In the genomic region with DNA sequence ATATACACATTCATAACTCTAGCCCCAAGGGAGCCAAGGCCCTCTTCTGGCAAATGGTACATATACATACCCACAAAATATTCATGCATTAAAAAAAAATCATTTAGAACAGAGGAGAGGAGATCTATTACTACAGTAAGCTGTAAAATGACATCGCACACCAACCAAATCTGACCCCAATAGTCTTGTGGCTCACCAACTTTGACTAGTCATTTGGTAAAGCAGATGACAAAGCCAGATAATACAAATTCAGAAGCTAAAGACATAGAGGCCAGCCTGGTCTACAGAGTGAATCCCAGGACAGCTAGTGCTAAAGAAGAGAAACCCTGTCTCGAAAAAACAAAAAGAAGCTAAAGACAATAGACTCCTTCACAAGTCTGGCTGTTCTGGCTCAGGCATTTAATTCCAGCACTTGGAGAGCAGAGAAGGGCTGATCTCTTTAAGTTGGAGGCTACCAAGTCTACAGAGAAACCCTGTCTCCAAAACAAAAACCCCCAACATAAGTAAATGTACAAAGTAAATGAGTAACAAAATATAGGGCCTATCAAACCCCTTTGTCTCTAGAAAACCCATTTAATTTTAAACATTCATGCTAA, we compare ENCODE assay signal across 10 mouse cellular contexts. TPM values are rescaled to one million over a fixed set of nuclear protein-coding genes. Genes with fewer than 3 reads are reported as not detected.
DNase-seq lines count a peak whose midpoint lies in the region; ATAC-seq and TF ChIP-seq lines count a peak whose summit lies in the region.
"Had no signal": no experiment of that assay in that cellular context is flagged by ENCODE, and none has a peak within 500 bp of the region (broad histone marks: within the 10 kb centered on the region; RNA-seq: fewer than 3 reads in every experiment).

No protein-coding gene starts in this region.

- no peak for ATAC-seq in forebrain, postnatal 0 days
- ATAC-seq in liver, postnatal 0 days = no peak

- peaks cover 46% of the 10 kb centered on the region for H3K36me3 ChIP-seq in ES-Bruce4 (ENCODE audit: control insufficient read depth, insufficient read depth, low read length, poor library complexity, severe bottlenecking)
- peaks cover 7% of the 10 kb centered on the region for H3K36me3 ChIP-seq in forebrain, postnatal 0 days (ENCODE audit: insufficient read depth)
- peaks cover 24% of the 10 kb centered on the region for H3K36me3 ChIP-seq in liver, postnatal 0 days (replicated peaks; ENCODE audit: insufficient read depth, low read length)

- peak overlapping the region; percentile 56 for H3K4me3 ChIP-seq in ES-Bruce4 (ENCODE audit: low read depth, low read length)
- H3K4me3 ChIP-seq in forebrain, postnatal 0 days (ENCODE audit: low read depth, low read length) = peak overlapping the region; percentile 77
- peak overlapping the region; percentile 96 for H3K4me3 ChIP-seq in liver, postnatal 0 days (ENCODE audit: low read depth, low read length)

- peak; percentile 67 for DNase-seq in heart, adult 11 months
- DNase-seq in heart, adult 8-10 months (ENCODE audit: low spot score) = no peak
- no peak for DNase-seq in forebrain, postnatal 0 days
- DNase-seq in liver, postnatal 0 days = no peak
- DNase-seq in spleen, adult 18-20 months = no peak
- no peak for DNase-seq in layer of hippocampus, adult 9-10 months (ENCODE audit: low spot score)
- DNase-seq in B cell, adult 2 months = no peak
- DNase-seq: cerebellum, adult 11 months; thymus, postnatal 14 days had no signal

- TF ChIP-seq CTCF in ES-Bruce4 (IDR thresholded peaks at IDR 0.05; ENCODE audit: low read depth, low read length) = no peak
- no peak for TF ChIP-seq CTCF in forebrain, postnatal 0 days (IDR thresholded peaks at IDR 0.05; ENCODE audit: low read depth)
- no peak for TF ChIP-seq CTCF in liver, postnatal 0 days (IDR thresholded peaks at IDR 0.05; ENCODE audit: low read depth)

- H3K4me1 ChIP-seq in ES-Bruce4 (ENCODE audit: control insufficient read depth, insufficient read depth, low read length) = no peaks in the 10 kb centered on the region
- peaks cover 19% of the 10 kb centered on the region; the same call in 1 of the 2 replicates for H3K4me1 ChIP-seq in forebrain, postnatal 0 days (ENCODE audit: insufficient read depth)
- H3K4me1 ChIP-seq in liver, postnatal 0 days (ENCODE audit: insufficient read depth) = peaks cover 19% of the 10 kb centered on the region

- TF ChIP-seq POLR2A in ES-Bruce4 (IDR thresholded peaks at IDR 0.05; ENCODE audit: insufficient read depth, low read length) = no peak

- peak overlapping the region; percentile 53 for H3K9ac ChIP-seq in ES-Bruce4 (ENCODE audit: low read depth, poor library complexity, severe bottlenecking)
- H3K9ac ChIP-seq in forebrain, postnatal 0 days = 0 out of 2 replicates have a peak overlapping the region, but pooled peaks have one; percentile 14
- 0 out of 2 replicates have a peak overlapping the region, but pooled peaks have one; percentile 13 for H3K9ac ChIP-seq in liver, postnatal 0 days (replicated peaks)

- peak overlapping the region; percentile 78 for H3K4me2 ChIP-seq in forebrain, postnatal 0 days (ENCODE audit: low read depth)
- H3K4me2 ChIP-seq in liver, postnatal 0 days (ENCODE audit: low read depth, low read length) = peak overlapping the region; percentile 87

- no peaks in the 10 kb centered on the region for H3K27me3 ChIP-seq in ES-Bruce4 (ENCODE audit: control insufficient read depth, insufficient read depth, low read length, poor library complexity, severe bottlenecking)
- H3K27me3 ChIP-seq in forebrain, postnatal 0 days (ENCODE audit: insufficient read depth, low read length) = no peaks in the 10 kb centered on the region
- H3K27me3 ChIP-seq in liver, postnatal 0 days (ENCODE audit: insufficient read depth, low read length) = no peaks in the 10 kb centered on the region

- TF ChIP-seq EP300 in ES-Bruce4 (IDR thresholded peaks at IDR 0.05; ENCODE audit: insufficient read depth, low read depth, low read length) = no peak
- TF ChIP-seq EP300 in liver, postnatal 0 days (IDR thresholded peaks at IDR 0.05; ENCODE audit: low read depth) = no peak

- WGBS in forebrain, postnatal 0 days = 38% methylated on average over 2 of the region's 2 CpGs
- WGBS in liver, postnatal 0 days (ENCODE audit: insufficient replicate concordance) = 35% methylated on average over 2 of the region's 2 CpGs

- H3K9me3 ChIP-seq in ES-Bruce4 (replicated peaks; ENCODE audit: control insufficient read depth, insufficient read depth, low read length, poor library complexity, severe bottlenecking) = no peaks in the 10 kb centered on the region
- no peaks in the 10 kb centered on the region for H3K9me3 ChIP-seq in forebrain, postnatal 0 days (ENCODE audit: low read length)
- no peaks in the 10 kb centered on the region for H3K9me3 ChIP-seq in liver, postnatal 0 days (ENCODE audit: low read length)

- no peak overlapping the region for H3K27ac ChIP-seq in ES-Bruce4 (ENCODE audit: insufficient read depth, low read length)
- no peak overlapping the region for H3K27ac ChIP-seq in forebrain, postnatal 0 days (ENCODE audit: low read depth, low read length)
- H3K27ac ChIP-seq in liver, postnatal 0 days (ENCODE audit: low read depth) = peak overlapping the region; percentile 3; the same call in 1 of the 2 replicates

RNA-seq across cellular contexts. Expression of a gene that starts 2.2 kb away (rescaled TPM):
- total RNA-seq in heart, adult 8-10 months (2022) = 10 to 100 TPM; 35.5 to 42.1 (median 38.2) TPM
- 257 and 282 TPM in 2 replicates for polyA plus RNA-seq in ES-Bruce4 (2011; ENCODE audit: insufficient read depth, insufficient read length, low read depth, missing spikeins)
- 95.4 and 109 TPM in 2 replicates for total RNA-seq in forebrain, postnatal 0 days (2014; rRNA removed)
- 25.0 and 32.0 TPM in 2 replicates for polyA plus RNA-seq in forebrain, postnatal 0 days (2015; fragmentation: Nextera tagmentation; extraction: Ambion mirVana)
- 7.7 and 9.9 TPM in 2 replicates for polyA plus RNA-seq in liver, postnatal 0 days (2015; fragmentation: Nextera tagmentation; extraction: Ambion mirVana)
